Mouse (Mus musculus): ENCODE measurements around the gene Jak3. TPM values are rescaled to one million over a fixed set of nuclear protein-coding genes. Genes with fewer than 3 reads are reported as not detected.
A peak's percentile ranks its signal among the peaks of the same experiment; 100 is the strongest.

Jak3 gene
- polyA plus RNA-seq, 1 experiment = 1.5 TPM

DNA sequence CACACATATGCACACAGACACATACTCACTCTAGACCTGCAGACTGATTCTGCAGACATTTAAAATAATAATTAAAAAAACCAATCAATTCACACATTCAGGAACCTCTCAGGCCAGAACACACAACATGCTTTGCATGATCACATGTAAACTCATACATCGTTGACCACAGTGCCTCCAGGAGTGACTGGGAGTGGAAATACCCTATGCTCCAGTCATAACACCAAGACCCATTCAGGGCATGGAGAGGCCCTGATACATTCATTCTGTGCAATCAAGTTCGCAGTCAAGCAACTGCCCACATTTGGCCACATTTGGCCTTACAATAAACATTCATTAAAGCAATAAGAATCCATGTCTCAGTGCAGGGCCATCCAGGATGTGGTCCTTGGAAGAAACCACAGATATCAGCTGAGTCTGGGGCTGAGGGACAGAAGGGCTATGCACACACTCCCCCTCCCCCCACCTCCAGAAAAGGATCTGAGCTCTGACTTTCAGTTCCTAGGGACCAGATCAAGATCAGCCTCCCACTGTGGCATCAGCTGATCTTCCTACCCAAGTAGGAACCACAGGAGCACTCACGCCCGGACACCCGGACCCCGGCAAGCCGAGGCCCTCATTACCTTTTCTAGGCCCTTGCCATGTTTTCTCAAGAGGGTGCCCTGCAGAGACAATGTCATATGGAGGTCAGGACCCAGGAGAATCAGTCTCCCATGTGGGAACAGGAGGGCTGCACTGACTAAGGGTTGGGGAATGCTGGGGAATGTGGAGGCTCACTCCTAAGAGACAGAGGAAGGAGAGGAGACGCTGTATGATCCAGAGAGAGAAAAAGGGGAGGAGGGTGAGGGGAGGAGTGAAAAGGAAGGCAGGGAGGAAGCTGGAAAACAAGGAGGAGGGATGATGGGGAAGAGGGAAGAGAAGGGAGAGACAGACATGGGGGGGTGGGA lies 38.7 kb upstream of the Jak3 start:
- H3K36me3 ChIP-seq (ENCODE audit: control insufficient read depth, insufficient read depth) = no peaks in the 10 kb centered on the region
- no peak for TF ChIP-seq POLR2A (IDR thresholded peaks at IDR 0.05; ENCODE audit: insufficient read length, low read depth)
- no peak for TF ChIP-seq USF1 (IDR thresholded peaks at IDR 0.05; ENCODE audit: low read depth)
- TF ChIP-seq TCF12 (IDR thresholded peaks at IDR 0.05; ENCODE audit: insufficient read depth, poor library complexity, severe bottlenecking) = no peak
- TF ChIP-seq MAX (IDR thresholded peaks at IDR 0.05; ENCODE audit: low read depth) = no peak
- TF ChIP-seq POLR2AphosphoS2 (IDR thresholded peaks at IDR 0.05; ENCODE audit: insufficient read length, low read depth) = no peak
- no peak for TF ChIP-seq TCF3 (IDR thresholded peaks at IDR 0.05; ENCODE audit: insufficient read length, low read depth)
- TF ChIP-seq SRF (IDR thresholded peaks at IDR 0.05; ENCODE audit: control insufficient read depth, insufficient read length, low read depth) = no peak
- no peak for TF ChIP-seq E2F4 (IDR thresholded peaks at IDR 0.05; ENCODE audit: insufficient read depth)
- TF ChIP-seq MYOD1 (IDR thresholded peaks at IDR 0.05; ENCODE audit: control insufficient read depth in 1 of 3, insufficient read length in 2 of 3, low read depth in 2 of 3) = no peak
- no peak for TF ChIP-seq CEBPB (IDR thresholded peaks at IDR 0.05; ENCODE audit: insufficient read depth, poor library complexity, severe bottlenecking)
- no peak for TF ChIP-seq MYOG (IDR thresholded peaks at IDR 0.05; ENCODE audit: control insufficient read depth in 1 of 3, insufficient read depth in 1 of 3, insufficient read length in 2 of 3, low read depth in 2 of 3)
- no peak for TF ChIP-seq REST (IDR thresholded peaks at IDR 0.05; ENCODE audit: insufficient read depth, insufficient read length)
- H3ac ChIP-seq (ENCODE audit: control insufficient read depth, insufficient read length) = no peak overlapping the region
- H3K27me3 ChIP-seq (ENCODE audit: control insufficient read depth, insufficient read depth, insufficient read length) = no peaks in the 10 kb centered on the region
- H3K79me2 ChIP-seq (ENCODE audit: control insufficient read depth, insufficient read depth) = no peaks in the 10 kb centered on the region
- no peak overlapping the region for H3K4me3 ChIP-seq
- peak overlapping the region; percentile 27 for H3K4me2 ChIP-seq (ENCODE audit: low read depth)

DNA sequence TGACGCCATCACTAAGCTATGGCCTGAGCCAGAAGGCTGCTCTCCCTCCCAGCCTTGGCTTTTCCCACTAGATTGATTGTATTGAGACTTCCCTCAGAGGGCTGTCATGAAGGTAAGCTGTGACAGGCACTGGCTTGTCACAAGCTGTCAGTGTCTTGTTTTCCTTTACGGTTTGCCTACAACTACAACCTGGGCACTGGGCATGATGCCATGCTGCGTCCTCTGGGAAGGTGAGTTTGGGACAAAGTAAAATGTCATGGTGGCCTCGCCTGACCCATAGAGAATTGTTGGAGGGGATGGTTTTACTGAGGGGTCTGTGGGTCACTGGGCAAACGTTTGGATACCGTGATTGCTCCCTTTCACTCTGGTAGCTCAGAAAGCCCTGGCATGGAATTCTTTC lies 37.8 kb upstream of the Jak3 start:
- no peak overlapping the region for H3ac ChIP-seq (ENCODE audit: control insufficient read depth, insufficient read length)
- H3K79me2 ChIP-seq (ENCODE audit: control insufficient read depth, insufficient read depth) = no peaks in the 10 kb centered on the region
- H3K4me2 ChIP-seq (ENCODE audit: low read depth) = no peak overlapping the region
- no peaks in the 10 kb centered on the region for H3K27me3 ChIP-seq (ENCODE audit: control insufficient read depth, insufficient read depth, insufficient read length)
- no peaks in the 10 kb centered on the region for H3K36me3 ChIP-seq (ENCODE audit: control insufficient read depth, insufficient read depth)
- no peak overlapping the region for H3K4me3 ChIP-seq
- no peak for TF ChIP-seq USF1 (IDR thresholded peaks at IDR 0.05; ENCODE audit: low read depth)
- TF ChIP-seq TCF3 (IDR thresholded peaks at IDR 0.05; ENCODE audit: insufficient read length, low read depth) = no peak

DNA sequence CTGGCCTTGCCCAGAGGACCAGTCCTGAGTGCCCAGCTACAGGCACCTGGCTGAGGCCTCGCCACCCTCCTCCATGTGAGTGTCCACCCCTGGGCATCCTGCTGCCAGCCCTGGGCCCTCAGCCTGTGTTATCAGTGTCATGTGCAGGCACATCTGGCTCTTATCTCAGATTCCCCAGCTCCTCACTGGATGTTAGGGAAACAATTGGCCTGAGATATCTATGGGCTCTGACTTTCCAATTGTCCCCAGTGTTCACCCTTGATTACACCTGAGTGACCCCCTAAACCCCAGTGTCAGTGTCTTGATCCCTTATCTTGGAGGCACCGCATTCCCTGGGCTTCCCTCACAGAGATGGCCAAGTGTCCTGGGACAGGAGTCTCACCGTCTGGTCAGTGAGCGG lies 36.8 kb upstream of the Jak3 start:
- no peak overlapping the region for H3K4me2 ChIP-seq (ENCODE audit: low read depth)
- no peaks in the 10 kb centered on the region for H3K79me2 ChIP-seq (ENCODE audit: control insufficient read depth, insufficient read depth)
- H3K27me3 ChIP-seq (ENCODE audit: control insufficient read depth, insufficient read depth, insufficient read length) = no peaks in the 10 kb centered on the region
- TF ChIP-seq MYOG (IDR thresholded peaks at IDR 0.05; ENCODE audit: control insufficient read depth in 1 of 3, insufficient read depth in 1 of 3, insufficient read length in 2 of 3, low read depth in 2 of 3) (no peak), SRF (IDR thresholded peaks at IDR 0.05; ENCODE audit: control insufficient read depth, insufficient read length, low read depth) (no peak), POLR2AphosphoS2 (IDR thresholded peaks at IDR 0.05; ENCODE audit: insufficient read length, low read depth) (no peak), POLR2A (IDR thresholded peaks at IDR 0.05; ENCODE audit: insufficient read length, low read depth) (no peak), MAX (IDR thresholded peaks at IDR 0.05; ENCODE audit: low read depth) (no peak), MYOD1 (IDR thresholded peaks at IDR 0.05; ENCODE audit: control insufficient read depth in 1 of 3, insufficient read length in 2 of 3, low read depth in 2 of 3) (no peak), CEBPB (IDR thresholded peaks at IDR 0.05; ENCODE audit: insufficient read depth, poor library complexity, severe bottlenecking) (no peak), E2F4 (IDR thresholded peaks at IDR 0.05; ENCODE audit: insufficient read depth) (no peak), TCF3 (IDR thresholded peaks at IDR 0.05; ENCODE audit: insufficient read length, low read depth) (no peak), TCF12 (IDR thresholded peaks at IDR 0.05; ENCODE audit: insufficient read depth, poor library complexity, severe bottlenecking) (no peak), USF1 (IDR thresholded peaks at IDR 0.05; ENCODE audit: low read depth) (no peak), REST (IDR thresholded peaks at IDR 0.05; ENCODE audit: insufficient read depth, insufficient read length) (no peak)
- no peak overlapping the region for H3ac ChIP-seq (ENCODE audit: control insufficient read depth, insufficient read length)
- H3K36me3 ChIP-seq (ENCODE audit: control insufficient read depth, insufficient read depth) = no peaks in the 10 kb centered on the region
- no peak overlapping the region for H3K4me3 ChIP-seq

DNA sequence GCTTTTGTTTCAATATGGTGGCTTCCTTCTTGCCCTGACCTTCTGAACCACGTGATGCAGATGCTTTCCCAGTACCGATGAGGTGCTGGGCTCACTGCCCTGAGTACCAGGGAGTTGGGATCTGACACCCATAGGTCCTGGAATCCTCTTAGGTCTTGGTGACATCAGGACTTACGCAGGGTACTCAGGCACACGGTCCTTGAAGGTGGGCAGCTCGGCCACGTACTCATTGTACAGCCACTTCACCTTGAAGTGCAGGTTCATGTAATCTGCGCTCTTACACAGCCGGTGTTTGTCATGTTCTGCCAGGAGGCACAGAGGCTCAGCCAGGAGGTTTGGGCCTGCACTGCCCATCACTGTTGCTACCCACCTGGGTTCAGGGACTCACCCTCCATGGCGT lies 30.6 kb upstream of the Jak3 start:
- no peak for TF ChIP-seq E2F4 (IDR thresholded peaks at IDR 0.05; ENCODE audit: insufficient read depth)
- no peak for TF ChIP-seq SRF (IDR thresholded peaks at IDR 0.05; ENCODE audit: control insufficient read depth, insufficient read length, low read depth)
- TF ChIP-seq POLR2AphosphoS2 (IDR thresholded peaks at IDR 0.05; ENCODE audit: insufficient read length, low read depth) = no peak
- no peak for TF ChIP-seq POLR2A (IDR thresholded peaks at IDR 0.05; ENCODE audit: insufficient read length, low read depth)
- TF ChIP-seq TCF3 (IDR thresholded peaks at IDR 0.05; ENCODE audit: insufficient read length, low read depth) = no peak
- TF ChIP-seq MYOG (IDR thresholded peaks at IDR 0.05; ENCODE audit: control insufficient read depth in 1 of 3, insufficient read depth in 1 of 3, insufficient read length in 2 of 3, low read depth in 2 of 3) = no peak
- no peak for TF ChIP-seq REST (IDR thresholded peaks at IDR 0.05; ENCODE audit: insufficient read depth, insufficient read length)
- no peak for TF ChIP-seq CEBPB (IDR thresholded peaks at IDR 0.05; ENCODE audit: insufficient read depth, poor library complexity, severe bottlenecking)
- TF ChIP-seq TCF12 (IDR thresholded peaks at IDR 0.05; ENCODE audit: insufficient read depth, poor library complexity, severe bottlenecking) = no peak
- TF ChIP-seq USF1 (IDR thresholded peaks at IDR 0.05; ENCODE audit: low read depth) = no peak
- no peak for TF ChIP-seq MAX (IDR thresholded peaks at IDR 0.05; ENCODE audit: low read depth)
- H3K36me3 ChIP-seq (ENCODE audit: control insufficient read depth, insufficient read depth) = no peaks in the 10 kb centered on the region
- H3K4me2 ChIP-seq (ENCODE audit: low read depth) = no peak overlapping the region
- no peak overlapping the region for H3ac ChIP-seq (ENCODE audit: control insufficient read depth, insufficient read length)
- H3K27me3 ChIP-seq (ENCODE audit: control insufficient read depth, insufficient read depth, insufficient read length) = peaks cover 6% of the 10 kb centered on the region
- no peak overlapping the region for H3K4me3 ChIP-seq
- H3K79me2 ChIP-seq (ENCODE audit: control insufficient read depth, insufficient read depth) = no peaks in the 10 kb centered on the region

Measured in myocyte (in vitro differentiated cells).